Mouse (Mus musculus) liver, embryonic 14.5 days (tissue): ENCODE measurements around the gene Pcna.

Experiments
- CTCF ChIP-seq: IDR thresholded peaks from 2 replicates; pipeline ENCODE4 v1.5.1; 2016; ENCODE audit warnings: antibody characterized with exemption, low read depth, control low read depth
- EP300 ChIP-seq: IDR thresholded peaks from 2 replicates; pipeline ENCODE4 v1.6.1; 2016; ENCODE audit warnings: antibody characterized with exemption, low read depth

- TF ChIP-seq CTCF (no peak), EP300 (no peak)
Measured at GRCm38 (mm10) chr2:132205549-132205948, 47.6 kb downstream of the Pcna start.
